Mouse (Mus musculus) brown adipose tissue, adult 24 weeks (tissue): ENCODE measurements around the gene Usp15. TPM values are rescaled to one million over a fixed set of nuclear protein-coding genes. Genes with fewer than 3 reads are reported as not detected.

Experiments
- H3K27ac ChIP-seq: fragments of 200-500 bp; replicated peaks from 2 replicates; pipeline ENCODE4 v1.5.1; 2012; ENCODE audit warnings: low read depth, mild to moderate bottlenecking, low read length
- H3K4me1 ChIP-seq: fragments of 200-500 bp; 2 replicates; pipeline ENCODE4 v1.6.1; 2012; ENCODE audit warnings: low read length, mixed read lengths; ENCODE audit not compliant: control insufficient read depth, insufficient read depth, insufficient read length
- H3K4me3 ChIP-seq: fragments of 200-500 bp; 2 replicates; pipeline ENCODE4 v1.5.1; 2012; ENCODE audit warnings: low read depth, mild to moderate bottlenecking, low read length, moderate library complexity; ENCODE audit not compliant: insufficient read depth
- polyA plus RNA-seq: library from polyadenylated mRNA; stranded (reverse); fragments of >200 nt; gene quantifications from 2 replicates; pipeline ENCODE4 v1.2.4, GENCODE M21; 2012; ENCODE audit not compliant: missing spikeins, insufficient read depth, insufficient read length

The Usp15 gene
- polyA plus RNA-seq, 1 experiment: 86.6 TPM

DNA sequence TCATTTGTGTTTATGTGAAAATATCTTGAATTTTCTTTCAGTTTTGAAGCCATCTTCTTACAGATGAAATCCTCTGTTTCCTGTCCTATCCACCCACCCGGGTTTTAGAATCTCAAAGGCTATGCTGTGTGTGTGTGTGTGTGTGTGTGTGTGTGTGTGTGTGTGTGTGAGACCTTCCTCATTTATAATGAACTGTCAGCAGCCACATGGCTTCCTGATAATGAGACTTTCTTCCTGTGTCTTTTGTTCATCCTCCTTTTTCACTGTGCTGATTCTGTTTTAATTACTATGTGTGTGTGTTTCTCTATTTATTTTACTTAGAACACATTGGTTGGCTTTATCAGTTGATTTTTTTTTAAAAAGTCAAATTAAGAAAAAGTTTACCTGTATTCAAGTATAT is 95.5 kb downstream of the Usp15 start:
- Histone ChIP-seq H3K4me1 (no peaks in the 10 kb centered on the region), H3K27ac (no peak overlapping the region), H3K4me3 (no peak overlapping the region)

DNA sequence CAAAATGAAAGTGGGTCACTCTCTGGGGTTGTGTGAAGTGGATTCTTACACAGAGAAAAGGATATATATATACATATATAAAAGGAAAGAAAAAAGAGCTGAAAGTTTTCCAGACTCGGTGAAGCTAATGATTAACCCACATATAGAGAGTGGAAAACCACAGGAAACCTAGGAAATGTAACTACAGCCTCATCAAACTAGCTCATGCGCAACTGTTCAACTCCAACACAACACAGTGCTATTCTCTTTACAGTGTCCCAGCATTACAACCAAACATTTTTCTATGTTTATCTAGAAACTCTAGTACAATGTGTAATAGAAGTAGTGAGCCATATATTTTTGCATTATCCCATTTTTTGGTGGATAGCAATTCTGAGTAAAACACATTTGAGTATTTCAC is 96.2 kb downstream of the Usp15 start:
- no peak overlapping the region for H3K4me3 ChIP-seq
- H3K4me1 ChIP-seq: no peaks in the 10 kb centered on the region
- no peak overlapping the region for H3K27ac ChIP-seq

DNA sequence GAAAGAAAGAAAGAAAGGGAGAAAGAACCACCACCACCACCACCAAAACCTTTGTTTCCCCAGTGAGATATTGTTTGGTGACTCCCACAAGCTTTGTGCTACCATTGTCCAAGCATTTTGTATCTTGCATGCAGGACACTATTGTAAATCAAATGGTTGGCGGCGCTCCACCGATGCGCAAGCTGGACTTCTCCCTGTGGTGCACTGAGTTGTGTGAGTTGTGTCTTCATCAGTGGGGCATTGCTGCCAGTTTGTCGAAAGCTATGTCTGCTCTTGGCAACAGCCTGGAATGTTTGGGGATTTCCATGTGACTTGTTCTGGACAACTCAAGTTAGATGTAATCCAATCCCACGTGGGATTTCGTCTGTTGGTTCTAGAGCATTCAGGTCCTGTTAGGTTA is 102.3 kb downstream of the Usp15 start:
- Histone ChIP-seq H3K4me1 (no peaks in the 10 kb centered on the region), H3K4me3 (no peak overlapping the region), H3K27ac (no peak overlapping the region)

DNA sequence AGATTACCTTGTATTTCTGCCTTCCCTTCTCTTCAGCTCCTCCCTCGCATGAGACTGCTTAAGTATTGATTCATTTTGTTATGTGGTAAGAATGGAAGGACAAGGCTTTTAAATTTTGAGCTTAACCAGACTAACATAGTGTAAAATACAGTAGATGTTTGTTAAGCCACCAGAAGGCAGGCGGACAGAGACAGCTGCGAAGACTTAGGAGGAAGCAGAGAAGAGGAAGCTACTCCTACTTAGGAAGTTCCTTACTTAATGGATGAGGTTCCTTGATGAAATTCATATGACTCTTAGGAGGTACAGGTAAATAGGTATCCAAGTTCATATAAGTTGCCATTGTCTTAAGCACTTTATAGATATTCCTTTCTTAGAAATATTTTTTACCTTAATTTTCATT is 104.2 kb downstream of the Usp15 start:
- Histone ChIP-seq H3K4me3 (no peak overlapping the region), H3K4me1 (no peaks in the 10 kb centered on the region), H3K27ac (no peak overlapping the region)

DNA sequence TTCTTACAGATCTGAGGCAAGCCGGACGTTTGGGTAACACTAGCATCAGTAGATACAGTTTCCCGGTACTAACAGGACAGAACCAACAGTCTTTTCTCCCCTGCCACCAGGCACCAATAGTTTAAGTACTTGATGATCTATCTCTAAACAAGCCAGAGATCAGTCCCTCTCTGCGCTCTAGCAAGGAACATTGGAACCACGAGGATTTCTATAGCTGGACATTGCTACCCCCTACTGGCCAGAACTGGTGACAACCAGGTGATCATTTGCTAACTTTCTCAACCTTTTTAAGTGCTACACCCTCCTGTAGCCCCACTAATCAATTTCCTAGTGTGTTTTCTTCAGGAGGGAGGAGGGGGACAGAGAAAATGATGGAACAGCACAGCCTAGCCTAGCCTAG is 105.1 kb downstream of the Usp15 start:
- no peaks in the 10 kb centered on the region for H3K4me1 ChIP-seq
- no peak overlapping the region for H3K4me3 ChIP-seq

DNA sequence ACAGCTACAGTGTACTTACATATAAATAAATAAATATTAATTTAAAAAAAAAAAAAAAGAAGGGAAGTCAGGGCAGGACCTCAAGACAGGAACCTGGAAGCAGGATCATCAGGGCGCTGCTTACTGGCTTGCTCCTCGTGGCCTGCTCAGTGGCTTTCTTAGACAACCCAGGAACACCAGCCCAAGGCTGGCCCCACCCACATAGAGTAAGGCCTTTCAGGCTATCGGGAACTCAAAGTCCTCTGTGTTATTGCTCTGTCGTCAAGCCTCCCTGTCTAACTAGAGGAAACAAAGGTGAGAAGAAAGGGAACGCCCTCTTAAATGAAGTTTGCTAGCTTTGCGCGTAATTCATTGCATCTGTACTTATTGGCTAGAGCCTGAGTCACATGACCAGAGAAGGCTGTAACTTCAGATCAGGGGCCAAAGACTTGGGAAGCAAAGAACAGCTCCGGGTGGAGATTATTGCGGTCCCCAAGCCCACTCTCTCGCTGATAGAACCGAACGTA is 107.3 kb downstream of the Usp15 start:
- H3K4me1 ChIP-seq: no peaks in the 10 kb centered on the region
- H3K4me3 ChIP-seq: no peak overlapping the region
- no peak overlapping the region for H3K27ac ChIP-seq

More for the DNA sequence above, 105.1 kb downstream of the Usp15 start:
- H3K27ac ChIP-seq: no peak overlapping the region

DNA sequence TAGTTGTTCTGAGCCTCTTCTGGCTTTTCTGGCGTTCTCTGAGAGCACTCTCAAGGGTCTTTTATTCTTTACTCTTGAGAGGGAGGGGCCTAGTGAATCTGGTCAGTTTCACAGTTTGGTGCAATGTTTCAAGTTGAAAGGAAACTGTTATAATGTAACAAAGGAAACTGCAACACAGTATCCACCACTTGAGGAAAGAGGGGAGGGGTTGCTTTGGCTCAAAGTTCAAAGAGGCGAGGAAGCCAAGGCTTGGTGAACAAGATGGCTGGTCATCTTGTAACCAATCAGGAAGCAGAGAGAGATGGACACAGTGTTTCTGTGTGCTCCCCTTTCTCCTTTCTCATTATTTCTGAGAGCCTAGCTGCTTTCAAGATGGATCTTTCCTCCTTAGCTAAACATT is 109.9 kb downstream of the Usp15 start:
- H3K4me1 ChIP-seq: no peaks in the 10 kb centered on the region
- no peak overlapping the region for H3K4me3 ChIP-seq
- H3K27ac ChIP-seq: no peak overlapping the region

DNA sequence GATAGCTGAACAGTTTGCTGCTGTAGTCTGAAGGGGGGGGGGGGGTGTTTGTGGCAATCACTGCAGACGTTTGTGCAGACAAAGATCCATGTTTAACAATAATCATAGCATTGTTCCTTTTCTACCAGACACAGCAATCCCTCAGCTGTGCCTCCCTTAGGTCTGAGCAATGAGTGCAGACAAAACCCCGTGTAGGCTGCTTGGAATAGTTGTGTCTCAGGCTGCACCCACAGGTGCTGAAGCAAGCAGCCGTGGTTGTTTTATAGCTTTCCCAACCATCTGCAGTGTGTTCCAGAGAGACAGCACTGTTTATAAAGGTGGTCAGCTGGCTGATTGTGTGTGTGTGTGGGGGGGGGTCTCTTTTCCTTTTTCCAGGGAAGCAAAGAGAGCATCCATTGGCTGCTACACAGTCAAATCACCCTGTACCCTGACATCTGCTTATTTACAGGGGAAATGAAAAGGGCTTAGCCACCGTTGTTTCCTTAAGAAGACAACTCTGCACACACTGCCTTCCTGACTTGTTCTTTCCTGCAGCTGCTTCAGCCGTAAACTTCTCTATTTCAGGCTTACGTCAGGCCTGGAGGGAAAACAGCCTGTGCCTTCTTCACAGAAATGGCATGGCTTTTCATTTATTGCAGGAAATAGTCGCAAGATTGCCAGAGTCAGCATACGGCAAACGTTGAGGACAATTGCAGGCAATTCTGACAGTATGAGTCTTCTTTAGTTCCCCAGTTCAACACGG is 111.7 kb downstream of the Usp15 start:
- no peaks in the 10 kb centered on the region for H3K4me1 ChIP-seq
- peak overlapping the region; percentile 67 for H3K27ac ChIP-seq
- H3K4me3 ChIP-seq: no peak overlapping the region

DNA sequence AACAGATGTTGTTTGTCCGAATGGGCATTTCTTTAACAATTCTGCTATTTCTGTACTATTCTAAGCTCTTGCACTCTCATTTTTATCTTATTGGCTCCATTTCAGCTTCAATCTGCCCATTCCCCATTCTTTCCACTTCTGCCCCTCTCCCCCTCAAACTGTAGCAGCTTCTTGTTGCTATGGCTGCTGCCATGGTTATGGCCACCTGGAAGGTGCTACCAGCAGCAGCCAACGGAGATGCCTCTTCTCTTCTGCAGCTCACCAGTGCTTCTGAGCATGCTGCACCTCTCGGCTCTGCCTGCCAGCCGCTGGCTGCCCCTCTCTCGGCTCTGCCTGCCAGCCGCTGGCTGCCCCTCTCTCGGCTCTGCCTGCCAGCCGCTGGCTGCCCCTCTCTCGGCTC is 112.5 kb downstream of the Usp15 start:
- H3K4me3 ChIP-seq: no peak overlapping the region

DNA sequence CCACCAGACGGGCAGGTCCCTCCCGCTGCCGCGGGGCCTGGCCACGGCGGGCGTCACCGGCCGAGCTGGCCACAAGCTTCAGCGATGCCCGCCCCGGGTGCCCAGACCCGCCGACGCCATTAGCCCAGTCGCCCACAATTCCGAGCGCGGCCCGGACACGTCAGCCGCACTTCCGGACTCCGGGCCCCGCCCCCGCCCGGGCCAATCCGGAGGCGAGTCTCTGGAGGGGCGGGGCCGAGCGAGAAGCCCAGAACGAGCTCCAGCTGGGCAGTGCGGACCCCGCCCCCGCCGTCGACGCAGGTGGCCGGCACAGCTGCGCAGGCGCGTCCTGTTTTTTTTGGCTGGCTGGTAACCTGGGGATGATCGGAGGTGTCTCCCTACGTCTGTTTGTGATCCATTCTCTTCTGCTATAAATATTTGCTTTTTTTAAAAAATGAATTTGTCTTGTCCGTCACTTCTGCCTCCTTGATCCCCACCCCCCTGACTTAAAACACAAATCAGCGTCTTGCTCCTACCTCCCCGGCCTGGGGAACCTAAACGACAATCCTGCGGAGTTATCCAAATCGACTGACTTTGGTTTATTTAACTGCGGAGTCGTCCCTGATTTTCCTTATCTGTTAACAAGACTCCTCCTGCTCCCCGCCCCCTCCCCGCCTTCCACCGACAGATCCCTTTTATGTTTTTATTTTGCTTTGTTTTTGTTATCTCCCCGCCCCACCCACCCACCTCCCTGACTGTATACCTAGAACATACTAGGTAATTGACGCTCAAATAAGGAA is 120.4 kb downstream of the Usp15 start, which contains the start of gene Mon2:
Gene Mon2 (minus strand): TSS at position 261 of the 779 bp plus-strand sequence.
- H3K4me3 ChIP-seq: peak within 1 kb of the TSS; percentile 86
- H3K27ac ChIP-seq: peak within 1 kb of the TSS; percentile 64
- peaks cover 11% of the 10 kb centered on the region; the same call in 1 of the 2 replicates for H3K4me1 ChIP-seq

More for the DNA sequence above, 112.5 kb downstream of the Usp15 start:
- no peaks in the 10 kb centered on the region for H3K4me1 ChIP-seq
- H3K27ac ChIP-seq: peak overlapping the region; percentile 67

DNA sequence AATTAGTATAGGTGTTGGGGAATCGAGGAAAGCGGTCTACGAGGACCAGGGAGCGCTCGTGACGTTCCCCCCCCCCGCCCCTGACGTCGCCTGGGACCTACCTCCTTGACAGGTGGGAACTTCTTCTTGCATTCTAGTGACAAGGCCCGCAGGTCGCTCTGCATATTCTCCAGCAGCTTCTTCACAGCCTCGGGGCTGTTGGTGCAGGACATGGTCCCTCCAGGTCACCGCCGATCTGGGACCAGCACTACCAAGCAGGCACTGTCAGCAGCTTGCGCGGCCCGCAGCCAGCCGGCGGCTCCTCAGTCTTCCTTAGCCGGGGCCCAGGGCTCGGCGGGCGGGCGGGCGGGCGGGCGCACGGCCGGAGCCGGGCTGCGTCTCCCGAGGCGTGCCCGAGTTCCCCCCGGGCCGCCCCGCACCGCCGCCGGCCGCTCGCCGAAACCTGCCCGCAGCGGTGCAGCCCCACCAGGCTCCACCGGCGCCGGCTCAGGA is 121.0 kb downstream of the Usp15 start:
- 0 out of 2 replicates have a peak overlapping the region, but pooled peaks have one; percentile 35 for H3K27ac ChIP-seq
- peak overlapping the region; percentile 86 for H3K4me3 ChIP-seq
- H3K4me1 ChIP-seq: peaks cover 11% of the 10 kb centered on the region; the same call in 1 of the 2 replicates

DNA sequence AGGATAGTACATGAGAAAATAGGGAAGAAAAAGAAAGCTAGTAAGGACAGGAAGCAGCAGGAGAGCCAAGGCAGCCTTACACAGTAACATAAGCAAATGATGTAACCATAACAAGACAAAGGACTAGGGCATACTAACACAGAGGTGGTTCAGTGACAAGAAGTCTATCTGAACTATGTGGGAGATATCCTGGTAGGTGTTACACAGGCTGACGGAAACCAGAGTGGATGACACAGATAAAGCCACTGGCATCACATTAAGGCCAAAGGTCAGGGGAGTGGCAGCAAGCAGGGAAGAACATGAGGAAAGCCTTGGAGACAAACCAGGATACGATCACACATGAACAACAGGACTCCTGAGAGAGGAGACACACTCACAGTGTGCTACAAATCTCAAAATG is 124.8 kb downstream of the Usp15 start:
- Histone ChIP-seq H3K4me1 (peaks cover 10% of the 10 kb centered on the region; the same call in 1 of the 2 replicates), H3K27ac (no peak overlapping the region), H3K4me3 (no peak overlapping the region)

DNA sequence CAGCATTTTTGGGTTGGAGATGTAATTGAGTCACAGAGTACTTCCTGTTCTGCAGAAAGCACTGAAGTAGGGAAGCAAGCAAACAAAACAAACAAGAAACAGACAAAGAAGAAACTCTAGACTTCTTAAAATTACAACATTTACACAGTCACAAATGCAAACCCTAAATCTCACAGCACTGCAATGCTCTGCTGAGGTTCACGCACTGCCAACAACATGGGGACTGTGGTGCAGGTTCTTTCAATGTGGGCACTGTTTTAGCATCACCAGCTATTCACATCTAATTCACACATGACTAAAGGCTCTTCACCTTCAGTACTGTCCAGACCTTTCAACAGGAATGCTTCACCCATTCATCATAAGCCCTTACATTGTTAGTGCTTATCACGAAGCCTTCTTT is 133.8 kb downstream of the Usp15 start:
- Histone ChIP-seq H3K4me1 (no peaks in the 10 kb centered on the region; the same call in 1 of the 2 replicates), H3K4me3 (no peak overlapping the region), H3K27ac (no peak overlapping the region)

DNA sequence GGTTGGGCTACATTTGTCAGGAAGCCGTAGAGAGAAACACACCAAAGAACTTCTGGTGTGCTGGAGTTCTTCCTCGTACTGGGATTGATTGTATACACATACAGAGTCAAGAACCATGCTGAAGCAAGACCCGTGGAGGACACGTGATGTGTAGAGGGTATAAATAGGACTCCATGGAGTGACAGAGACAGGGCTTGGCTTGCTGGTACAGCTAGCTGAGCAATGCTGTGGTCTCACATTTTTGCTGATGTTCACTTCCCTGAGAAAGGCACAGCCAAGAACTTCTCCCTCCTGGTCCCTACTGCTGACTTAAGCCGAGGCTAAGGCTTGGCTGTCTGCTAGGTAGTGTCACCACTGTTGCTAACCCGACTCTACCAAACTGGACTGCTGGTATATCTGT is 136.0 kb downstream of the Usp15 start:
- no peaks in the 10 kb centered on the region; the same call in 1 of the 2 replicates for H3K4me1 ChIP-seq
- H3K4me3 ChIP-seq: no peak overlapping the region
- H3K27ac ChIP-seq: peak overlapping the region; percentile 33; the same call in 1 of the 2 replicates

DNA sequence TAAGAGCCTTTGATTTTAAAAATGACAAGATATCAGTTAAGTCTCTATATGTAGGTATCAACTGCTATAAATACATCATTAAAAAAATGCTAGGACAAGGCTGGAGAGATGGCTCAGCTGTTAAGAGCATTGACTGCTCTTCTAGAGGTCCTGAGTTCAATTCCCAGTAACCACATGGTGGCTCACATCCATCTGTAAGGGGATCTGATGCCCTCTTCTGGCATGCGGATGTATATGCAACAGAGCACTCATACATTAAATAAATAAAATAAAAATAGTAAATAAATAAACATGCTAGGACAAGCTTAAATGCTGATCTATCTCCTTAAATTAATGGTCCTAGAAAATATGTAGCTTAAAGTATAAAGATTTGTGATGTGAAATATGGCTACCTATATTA is 139.7 kb downstream of the Usp15 start:
- Histone ChIP-seq H3K27ac (no peak overlapping the region), H3K4me3 (no peak overlapping the region)

More for the DNA sequence above, 139.7 kb downstream of the Usp15 start:
- H3K4me1 ChIP-seq: peaks cover 3% of the 10 kb centered on the region; the same call in 1 of the 2 replicates
